Mouse (Mus musculus) megakaryocyte, adult 5-6 weeks (primary cell): ENCODE measurements around the gene Eno3. TPM values are rescaled to one million over a fixed set of nuclear protein-coding genes. Genes with fewer than 3 reads are reported as not detected.

Experiments used
- ATAC-seq: 2 replicates; pipeline ENCODE4 v1.8.0; 2016; ENCODE audit warnings: mild to moderate bottlenecking, inconsistent platforms; ENCODE audit not compliant: poor library complexity, severe bottlenecking
- total RNA-seq, 2 experiments: library from RNA; stranded (forward) in 1 of 2; stranded (reverse) in 1 of 2; fragments of 153-499, 151-499 nt in 1 of 2; fragments of 221-1000, 200-1000 nt in 1 of 2; gene quantifications; 2 replicates each; pipeline versions ENCODE4 v1.2.3 to v1.2.4; 2015 to 2017

The Eno3 gene
- total RNA-seq, 2 experiments from 2014 or later, result 6.3 to 8.2 TPM

DNA sequence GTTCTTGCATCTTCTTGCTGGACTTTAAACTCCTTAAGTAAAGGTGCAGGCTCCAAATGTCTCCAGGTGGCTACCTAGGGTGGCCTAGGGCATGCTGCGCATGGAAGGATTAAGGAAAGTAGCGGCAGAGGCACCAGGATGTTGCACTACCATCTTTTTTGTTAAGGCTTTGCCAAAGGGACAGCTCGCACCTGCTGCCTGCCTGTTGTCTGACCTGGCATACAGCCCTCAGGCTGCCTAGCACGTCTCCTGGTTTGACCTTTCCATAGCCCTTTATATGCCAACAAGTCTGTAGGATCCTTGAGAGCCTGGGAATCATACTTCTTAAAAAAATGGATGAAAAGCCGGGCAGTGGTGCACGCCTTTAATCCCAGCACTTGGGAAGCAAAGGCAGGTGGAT, 14.0 kb upstream of the Eno3 start:
- ATAC-seq, result no peak

GRCm38 (mm10) chr11:70644564-70645103, 12.4 kb upstream of the Eno3 start:
- ATAC-seq, result no peak

DNA sequence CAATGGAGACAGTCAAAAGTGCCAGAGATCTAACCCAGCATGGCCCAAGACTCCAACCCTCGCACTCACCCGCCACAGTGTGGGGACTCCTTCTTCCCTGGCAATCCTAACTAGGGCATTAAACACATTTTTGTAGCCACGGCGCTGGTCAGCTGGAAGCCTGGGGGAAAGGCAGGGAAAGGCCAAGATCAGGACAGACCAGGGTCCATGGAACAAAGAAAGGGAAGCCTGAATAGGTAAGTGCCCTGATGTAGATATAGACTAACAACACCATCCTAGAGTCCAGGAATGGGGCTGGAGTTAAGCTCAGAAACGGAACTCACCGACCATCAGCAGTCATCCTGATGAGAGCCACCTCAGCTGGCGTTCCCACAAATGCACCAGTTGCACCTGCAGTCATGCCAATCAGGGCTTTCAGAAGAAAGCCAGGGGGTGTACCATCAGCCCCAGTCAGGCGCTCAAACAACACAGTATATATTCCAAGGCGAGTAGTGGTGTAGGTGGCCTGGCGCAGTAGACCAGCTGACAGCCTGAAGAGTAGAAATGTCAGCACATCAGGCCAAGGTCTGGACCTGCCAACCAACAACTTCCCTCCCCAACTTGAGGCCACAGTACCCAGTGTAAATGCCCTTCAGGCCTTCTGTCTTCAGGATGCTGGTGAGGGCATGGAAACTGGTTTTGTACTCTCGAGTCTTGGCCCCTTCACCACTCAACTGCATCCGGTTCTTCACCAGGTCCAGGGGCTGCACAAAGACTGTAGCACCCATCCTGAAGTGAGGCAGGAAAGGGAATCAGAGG, 11.3 kb upstream of the Eno3 start:
- ATAC-seq, result no peak

DNA sequence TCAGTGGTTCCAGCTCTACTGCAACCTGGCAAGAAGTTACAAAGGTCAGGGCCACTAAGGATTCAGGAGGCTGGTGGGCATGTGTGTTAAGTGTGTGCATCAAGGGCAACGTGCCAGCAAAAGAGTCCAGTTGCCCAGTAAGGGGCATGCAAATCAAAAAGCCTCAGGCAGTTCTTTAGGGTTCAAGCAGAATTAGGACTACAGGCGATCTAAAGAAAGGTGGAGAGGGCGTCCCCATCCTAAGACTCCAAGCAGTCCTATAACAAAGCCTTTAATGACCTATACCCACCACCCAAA, 10.8 kb upstream of the Eno3 start:
- ATAC-seq, result no peak

GRCm38 (mm10) chr11:70646691-70647650, 10.0 kb upstream of the Eno3 start, which contains the start of the genes Rnf167 and Slc25a11:
Rnf167 (plus strand) TSS chr11:70647235.
Slc25a11 (minus strand) TSS chr11:70647479.
- ATAC-seq, result peak; percentile 74

DNA sequence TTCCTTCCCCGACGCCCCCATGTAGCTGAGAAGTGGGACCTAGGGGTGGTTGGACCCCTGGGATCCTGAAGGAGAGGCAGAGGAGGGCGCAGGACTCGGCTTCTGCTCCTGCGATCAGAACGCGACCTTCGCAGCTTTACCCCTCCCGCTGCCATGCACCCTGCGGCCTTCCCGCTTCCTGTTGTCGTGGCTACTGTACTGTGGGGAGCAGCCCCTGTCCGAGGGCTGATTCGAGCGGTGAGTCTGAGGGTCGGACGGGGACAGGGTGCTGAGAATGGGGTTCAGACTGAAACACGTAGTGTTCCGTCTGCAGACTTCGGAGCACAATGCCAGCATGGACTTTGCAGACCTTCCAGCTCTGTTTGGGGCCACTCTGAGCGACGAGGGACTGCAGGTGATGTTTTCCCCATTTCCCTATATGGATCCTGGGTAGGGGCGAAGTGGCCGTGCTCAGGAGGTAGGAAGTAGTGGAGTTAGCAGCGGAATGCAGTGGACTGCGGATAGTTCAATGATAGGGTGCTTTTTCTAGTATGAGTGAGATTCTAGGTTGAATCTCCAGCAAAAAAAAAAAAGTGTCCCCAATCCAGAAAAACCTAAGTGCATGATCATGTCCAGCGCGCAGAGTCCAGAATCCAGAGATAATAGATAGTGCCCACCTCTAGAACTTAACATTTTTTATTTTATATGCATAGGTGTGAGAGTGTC, 9.1 kb upstream of the Eno3 start:
- ATAC-seq, result no peak

DNA sequence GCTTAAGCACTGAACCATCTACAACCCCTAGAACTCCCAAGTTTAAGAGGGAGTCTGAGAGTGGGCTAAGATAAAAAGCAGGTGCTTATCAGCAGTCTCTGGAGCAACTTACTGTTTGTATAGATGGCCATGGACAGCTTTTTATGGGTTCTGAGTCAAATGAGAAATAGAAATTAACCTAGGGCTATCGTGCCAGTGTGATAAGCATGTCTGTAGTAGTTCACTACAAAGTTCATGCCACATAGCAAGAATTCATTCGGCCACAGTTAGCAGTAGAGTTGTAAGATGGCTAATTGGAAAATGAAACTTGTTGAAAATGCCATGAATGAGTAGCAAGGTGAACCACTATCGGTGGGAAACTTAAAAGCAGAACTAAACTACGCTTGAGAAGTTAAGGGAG, 8.5 kb upstream of the Eno3 start:
- no peak for ATAC-seq

GRCm38 (mm10) chr11:70649185-70649734, 7.7 kb upstream of the Eno3 start:
- no peak for ATAC-seq

DNA sequence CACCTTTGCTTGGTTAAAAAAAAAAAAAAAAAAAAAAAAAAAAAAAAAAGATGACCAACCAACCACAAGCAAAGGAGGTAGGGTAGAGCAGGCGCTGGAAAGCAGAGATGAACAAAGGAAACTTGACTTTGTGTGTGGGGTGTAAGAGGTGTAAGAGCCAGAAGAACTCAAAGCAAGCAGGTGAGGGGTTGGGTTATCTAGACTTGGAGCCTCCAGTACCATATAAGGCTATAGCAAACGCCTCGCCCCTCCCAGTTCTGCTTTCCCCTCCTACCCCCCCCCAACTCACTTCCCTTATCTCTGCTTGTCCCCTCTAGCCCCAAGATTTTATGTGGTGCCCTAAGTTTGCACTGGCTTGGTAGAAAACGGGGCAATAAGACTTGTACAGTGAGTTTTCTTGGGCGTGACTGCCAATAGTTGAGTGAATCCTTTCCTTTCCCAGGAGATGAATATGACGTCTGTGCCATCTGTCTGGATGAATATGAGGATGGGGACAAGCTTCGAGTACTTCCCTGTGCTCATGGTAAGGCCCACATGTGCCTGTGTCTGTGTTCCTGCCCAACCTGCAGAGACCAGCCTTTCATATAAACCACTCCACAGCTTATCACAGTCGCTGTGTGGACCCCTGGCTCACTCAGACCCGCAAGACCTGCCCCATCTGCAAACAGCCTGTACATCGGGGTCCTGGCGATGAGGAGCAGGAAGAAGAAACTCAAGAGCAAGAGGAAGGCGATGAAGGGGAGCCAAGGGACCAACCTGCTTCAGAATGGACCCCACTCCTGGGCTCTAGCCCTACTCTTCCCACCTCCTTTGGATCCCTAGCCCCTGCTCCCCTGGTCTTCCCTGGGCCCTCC, 6.5 kb upstream of the Eno3 start:
- ATAC-seq, result peak; percentile 29

GRCm38 (mm10) chr11:70651391-70651790, 5.6 kb upstream of the Eno3 start:
- no peak for ATAC-seq

GRCm38 (mm10) chr11:70652029-70652883, 4.7 kb upstream of the Eno3 start:
- ATAC-seq, result no peak

DNA sequence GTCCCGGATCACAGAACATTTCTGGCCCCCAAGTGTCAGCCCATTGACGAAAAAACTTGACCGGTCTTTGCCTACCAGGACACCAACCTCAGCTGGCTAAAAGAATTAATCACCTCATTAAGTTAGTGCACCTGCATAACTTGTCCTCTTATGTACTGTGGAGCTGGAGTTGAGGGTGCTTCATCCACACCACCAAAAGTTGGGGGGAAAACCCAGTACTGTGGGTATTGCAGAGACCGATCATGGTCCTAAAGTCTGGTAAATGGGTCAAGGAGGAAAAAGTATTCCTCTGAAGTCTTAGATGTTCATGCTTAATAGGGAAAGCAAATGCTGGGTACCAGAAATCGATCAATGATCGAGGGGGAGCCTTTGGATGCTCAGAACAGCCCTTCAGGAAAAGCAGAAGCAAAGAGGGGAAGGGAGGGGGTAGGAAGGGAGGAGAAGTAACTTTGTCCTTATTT, 4.1 kb upstream of the Eno3 start:
- peak; percentile 21 for ATAC-seq

DNA sequence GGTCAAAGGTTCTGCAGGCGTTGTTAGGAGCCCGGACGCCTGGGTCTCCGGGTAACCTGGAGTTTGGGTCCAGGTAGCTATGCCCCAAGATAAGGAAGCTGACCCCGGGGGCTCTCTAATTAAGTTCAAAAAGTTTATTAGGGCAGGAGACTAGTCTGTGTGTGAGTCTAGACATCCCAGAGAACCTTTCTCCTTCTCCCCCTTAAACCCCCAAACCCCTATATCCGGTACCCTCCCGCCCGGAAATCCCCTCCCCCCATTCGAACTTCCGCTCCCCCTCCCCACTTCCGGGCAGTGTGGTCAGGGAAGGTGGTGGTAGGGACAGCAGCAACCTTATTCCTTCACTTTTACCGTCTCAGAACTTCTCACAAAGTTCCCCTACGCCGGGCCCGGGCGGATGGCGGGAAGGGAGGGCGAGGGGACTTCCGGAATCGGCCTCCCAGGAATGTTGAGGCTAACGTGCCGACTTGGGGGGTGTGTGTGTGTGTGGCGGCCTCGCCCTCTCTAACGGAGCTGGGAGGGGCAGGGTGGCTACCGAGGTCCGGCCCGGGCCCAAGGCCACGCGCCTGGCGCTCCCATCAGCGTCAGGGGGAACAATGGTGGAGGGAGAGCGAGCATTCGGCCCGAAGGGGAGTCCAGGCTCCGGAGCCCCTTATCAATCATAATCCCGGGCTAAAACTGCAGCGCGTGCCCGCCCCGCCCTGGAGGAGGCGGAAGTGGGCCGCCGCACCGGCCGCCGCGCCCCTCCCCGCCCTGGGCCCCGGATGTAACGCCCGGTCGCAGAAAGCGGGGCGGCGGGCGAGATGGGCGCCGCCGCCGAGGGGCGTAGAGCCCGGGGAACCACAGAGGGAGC, 3.4 kb upstream of the Eno3 start:
- peak; percentile 29 for ATAC-seq

DNA sequence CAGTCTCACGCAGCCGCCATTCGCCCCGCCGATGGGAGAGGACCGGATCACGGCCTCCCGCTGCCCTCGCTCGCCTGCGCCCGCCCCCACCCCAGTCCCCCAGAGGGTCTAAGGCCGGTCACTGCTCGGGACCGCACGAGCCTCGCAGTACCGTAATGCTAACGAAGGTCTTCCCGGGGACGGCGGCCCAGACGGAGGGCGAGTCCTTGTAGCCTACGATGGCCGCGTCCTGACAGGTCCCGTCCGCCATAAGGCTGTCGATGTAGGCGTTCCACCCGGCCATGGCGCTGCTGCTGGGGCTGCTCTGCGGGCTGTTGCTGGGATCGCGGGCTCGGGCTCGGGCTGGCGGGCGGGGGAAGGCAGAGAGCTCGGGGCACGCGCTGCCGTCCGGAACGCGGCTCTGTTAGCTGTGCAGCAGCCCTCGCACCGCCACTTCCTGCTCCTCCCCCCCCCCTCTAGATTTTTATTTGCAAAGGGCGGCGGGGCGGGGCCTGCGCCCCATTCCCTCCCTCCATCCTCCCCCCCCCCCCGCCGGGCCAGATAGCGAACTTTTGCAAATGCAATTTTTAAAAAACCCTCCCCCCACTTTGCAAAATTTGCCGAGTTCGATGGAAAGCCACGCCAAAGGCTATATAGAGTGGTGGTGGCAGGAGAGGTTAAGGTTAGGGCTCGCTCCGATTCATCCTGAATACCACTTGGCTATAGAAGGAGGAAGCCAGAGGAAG, 2.6 kb upstream of the Eno3 start, which contains the start of gene Pfn1:
Pfn1 (minus strand) TSS at position 447 of the 725 bp plus-strand sequence.
- peak; percentile 53 for ATAC-seq

DNA sequence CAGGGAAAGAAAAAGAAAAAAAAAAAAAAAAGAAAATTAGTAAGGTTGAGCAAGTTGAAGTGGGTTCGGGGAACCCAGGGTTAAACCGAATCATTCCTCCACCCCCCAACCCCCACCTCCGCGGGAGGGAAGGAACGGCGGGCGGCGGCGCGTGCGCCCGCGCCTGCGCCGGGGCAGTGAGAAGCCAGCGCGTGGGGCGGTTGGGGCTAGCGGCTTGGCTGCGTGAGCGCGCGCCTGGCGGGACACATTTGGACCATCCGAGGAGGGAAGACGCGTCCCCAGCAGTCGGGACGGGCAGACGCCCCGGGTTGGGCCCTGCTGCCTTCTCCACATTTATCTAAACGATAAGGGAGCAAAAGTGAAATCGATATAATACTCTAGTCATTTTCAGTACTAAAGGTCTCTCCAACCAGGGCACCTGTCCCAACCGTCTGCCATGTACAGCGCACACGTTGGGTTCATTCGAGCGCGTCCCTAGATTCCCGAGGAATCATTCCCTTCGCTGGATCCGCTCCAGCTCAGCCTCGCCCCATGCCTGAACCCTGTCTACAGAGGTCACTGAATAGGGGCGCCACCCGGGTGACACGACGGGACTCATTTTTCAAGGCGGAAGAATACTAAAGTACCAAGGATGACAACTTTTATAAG, 2.0 kb upstream of the Eno3 start:
- peak; percentile 32 for ATAC-seq
